Mouse (Mus musculus) limb, embryonic 11.5 days (tissue): ENCODE measurements at regions not wholly inside any gene's neighbourhood (a gene's known extent, or its start where the extent isn't known, plus 50 kb on each side); places are given as distances from the start of the nearest gene placed in this dataset.
A peak's percentile ranks its signal among the peaks of the same experiment; 100 is the strongest.

Source experiments
- ATAC-seq: fragments of 200-750 bp; cut with Nextera tagmentation; 2 replicates; pipeline ENCODE4 v1.8.0; 2017; ENCODE audit warnings: low read depth; ENCODE audit not compliant: insufficient number of reproducible peaks, low FRiP score, low TSS enrichment
- DNase-seq: peaks from one replicate; pipeline ENCODE4 v3.0.0-alpha.2; 2015; ENCODE audit warnings: low spot score
- H3K27ac ChIP-seq: fragments of 300-500 bp; sonication (generic); replicated peaks from 2 replicates; pipeline ENCODE4 v1.5.1; 2014; ENCODE audit warnings: low read depth, mild to moderate bottlenecking, low read length
- H3K27me3 ChIP-seq: fragments of 300-500 bp; sonication (generic); 2 replicates; pipeline ENCODE4 v1.6.1; 2014; ENCODE audit warnings: mild to moderate bottlenecking, low read length, mixed read lengths; ENCODE audit not compliant: control insufficient read depth, insufficient read depth
- H3K36me3 ChIP-seq: fragments of 300-500 bp; sonication (generic); 2 replicates; pipeline ENCODE4 v1.6.1; 2014; ENCODE audit warnings: mild to moderate bottlenecking, low read length, moderate library complexity, mixed read lengths; ENCODE audit not compliant: control insufficient read depth, insufficient read depth
- H3K4me1 ChIP-seq: fragments of 300-500 bp; sonication (generic); 2 replicates; pipeline ENCODE4 v1.6.1; 2014; ENCODE audit warnings: low read length, mixed read lengths; ENCODE audit not compliant: control insufficient read depth, insufficient read depth
- H3K4me2 ChIP-seq: fragments of 300-500 bp; sonication (generic); 2 replicates; pipeline ENCODE4 v1.6.1; 2014; ENCODE audit warnings: low read depth, mild to moderate bottlenecking, moderate library complexity; ENCODE audit not compliant: severe bottlenecking
- H3K4me3 ChIP-seq: fragments of 300-500 bp; sonication (generic); 2 replicates; pipeline ENCODE4 v1.5.1; 2014; ENCODE audit warnings: low read depth, low read length
- H3K9ac ChIP-seq: fragments of 300-500 bp; sonication (generic); 2 replicates; pipeline ENCODE4 v1.6.1; 2014; ENCODE audit warnings: mild to moderate bottlenecking, low read length
- H3K9me3 ChIP-seq: fragments of 300-500 bp; sonication (generic); 2 replicates; pipeline ENCODE4 v1.6.1; 2016; ENCODE audit warnings: low read length; ENCODE audit not compliant: control insufficient read depth
- WGBS: fragments of 180-500 bp; shearing (Covaris S2); extraction: QIAGEN DNeasy Blood & Tissue Kit; methylation state at CpG from one replicate; pipeline ENCODE4 v1.1.7; 2014; 5-methylcytosine and 5-hydroxymethylcytosine counted together

- H3K4me2 ChIP-seq, result no peak overlapping the region
- no peak overlapping the region for H3K9ac ChIP-seq
- no peaks in the 10 kb centered on the region for H3K36me3 ChIP-seq
- no peak for ATAC-seq
- DNase-seq, result no peak
- H3K27me3 ChIP-seq, result no peaks in the 10 kb centered on the region
- 92% methylated on average over 3 of the region's 3 CpGs for WGBS
- no peak overlapping the region for H3K4me3 ChIP-seq
- H3K9me3 ChIP-seq, result no peaks in the 10 kb centered on the region
- H3K27ac ChIP-seq, result no peak overlapping the region
- no peaks in the 10 kb centered on the region for H3K4me1 ChIP-seq
Observed at GRCm38 (mm10) chr1:13455572-13455971, 2041.7 kb downstream of the A830018L16Rik start.

DNA sequence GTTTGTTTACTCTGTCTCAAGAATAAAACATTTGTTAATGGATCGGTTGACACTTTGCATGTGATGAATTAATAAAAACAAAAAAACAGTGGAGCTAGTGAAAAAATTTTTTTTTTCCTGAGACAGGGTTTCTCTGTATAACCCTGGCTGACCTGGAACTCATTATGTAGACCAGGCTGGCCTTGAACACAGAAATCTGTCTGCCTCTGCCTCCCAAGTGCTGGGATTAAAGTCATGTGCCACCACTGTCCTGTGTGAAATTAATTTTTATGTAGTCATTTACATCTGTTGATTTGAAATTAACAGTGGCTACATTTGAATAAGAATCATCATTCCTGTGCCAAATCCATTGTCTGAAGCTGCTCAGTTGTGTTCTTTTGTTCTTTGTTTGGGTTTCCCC is 2050.4 kb downstream of the A830018L16Rik start:
- H3K4me2 ChIP-seq, result no peak overlapping the region
- H3K9ac ChIP-seq, result no peak overlapping the region
- no peak for DNase-seq
- ATAC-seq, result no peak
- no peak overlapping the region for H3K4me3 ChIP-seq
- no peaks in the 10 kb centered on the region for H3K4me1 ChIP-seq
- H3K27ac ChIP-seq, result no peak overlapping the region
- no peaks in the 10 kb centered on the region for H3K36me3 ChIP-seq
- no peaks in the 10 kb centered on the region for H3K27me3 ChIP-seq
- H3K9me3 ChIP-seq, result no peaks in the 10 kb centered on the region
- 95% methylated on average over 1 of the region's 1 CpGs for WGBS

DNA sequence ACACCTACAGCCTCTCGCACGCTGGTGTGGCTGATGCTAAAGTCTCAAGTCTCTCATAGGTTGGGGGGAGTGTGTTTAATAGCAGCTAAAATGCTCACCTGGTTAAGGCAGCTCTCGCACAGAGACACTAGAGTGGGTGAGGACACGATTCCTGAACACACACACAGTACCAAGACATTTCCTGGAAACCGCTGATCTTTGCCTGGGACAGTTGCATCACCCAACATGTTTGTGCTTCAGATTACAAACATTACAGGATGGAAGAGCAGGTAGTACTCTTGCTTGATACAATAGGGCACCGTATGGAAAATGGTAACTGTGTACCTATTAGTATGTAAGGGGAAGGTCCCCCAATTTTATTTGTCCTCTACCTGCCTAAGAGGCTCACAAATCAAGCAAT is 2053.3 kb downstream of the A830018L16Rik start:
- no peak overlapping the region for H3K27ac ChIP-seq
- no peaks in the 10 kb centered on the region for H3K36me3 ChIP-seq
- DNase-seq (no peak), ATAC-seq (no peak)
- no peaks in the 10 kb centered on the region; the same call in 1 of the 2 replicates for H3K9me3 ChIP-seq
- WGBS, result 82% methylated on average over 6 of the region's 6 CpGs
- no peaks in the 10 kb centered on the region for H3K27me3 ChIP-seq
- H3K4me3 ChIP-seq, result no peak overlapping the region
- H3K4me1 ChIP-seq, result no peaks in the 10 kb centered on the region
- H3K9ac ChIP-seq, result no peak overlapping the region
- H3K4me2 ChIP-seq, result no peak overlapping the region

DNA sequence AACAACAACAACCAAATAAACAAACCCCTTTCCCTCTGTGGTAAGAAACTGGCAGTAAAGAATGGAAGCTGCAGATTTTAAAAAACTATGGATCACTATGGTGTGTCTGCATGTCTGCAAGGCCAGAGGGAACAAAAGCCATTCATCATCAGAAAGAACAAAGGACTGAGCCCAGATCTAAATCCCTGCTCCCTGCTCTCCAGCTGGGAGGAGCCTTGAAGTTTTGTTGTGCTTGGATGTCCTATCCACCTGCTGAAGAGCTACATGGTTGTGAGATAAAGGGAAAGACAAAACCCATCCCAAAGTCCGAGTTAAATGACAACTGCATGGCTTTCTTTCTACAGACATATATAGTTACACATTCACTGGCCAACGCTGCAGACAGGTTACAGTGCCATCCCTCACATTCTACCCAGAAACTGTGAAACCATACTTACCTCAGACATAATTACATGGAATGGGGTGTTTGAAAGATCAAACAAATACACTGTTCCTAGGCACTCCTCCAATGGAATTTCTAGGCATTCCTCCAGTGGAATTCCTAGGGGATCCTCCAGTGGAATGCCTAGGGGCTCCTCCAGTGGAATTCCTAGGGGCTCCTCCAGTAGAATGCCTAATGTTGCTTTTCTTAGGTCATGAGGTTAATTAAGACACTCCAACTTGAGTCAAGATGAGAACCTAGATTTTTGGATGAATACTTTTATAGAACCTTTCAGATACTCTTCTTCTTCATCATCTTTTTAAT is 2054.2 kb downstream of the A830018L16Rik start:
- Histone ChIP-seq H3K4me1 (no peaks in the 10 kb centered on the region), H3K4me3 (no peak overlapping the region), H3K9me3 (no peaks in the 10 kb centered on the region; the same call in 1 of the 2 replicates), H3K4me2 (no peak overlapping the region), H3K36me3 (no peaks in the 10 kb centered on the region), H3K9ac (no peak overlapping the region), H3K27me3 (no peaks in the 10 kb centered on the region), H3K27ac (no peak overlapping the region)
- DNase-seq, result no peak
- WGBS, result 64% methylated on average over 2 of the region's 2 CpGs
- no peak for ATAC-seq

GRCm38 (mm10) chr1:13494727-13495404 is 2081.0 kb downstream of the A830018L16Rik start:
- Histone ChIP-seq H3K4me2 (peak overlapping the region; percentile 24), H3K4me3 (no peak overlapping the region), H3K9me3 (no peaks in the 10 kb centered on the region), H3K9ac (no peak overlapping the region), H3K27me3 (no peaks in the 10 kb centered on the region), H3K36me3 (no peaks in the 10 kb centered on the region), H3K4me1 (no peaks in the 10 kb centered on the region), H3K27ac (no peak overlapping the region)
- no peak for ATAC-seq
- peak; percentile 46 for DNase-seq
- 15% methylated on average over 16 of the region's 16 CpGs for WGBS

DNA sequence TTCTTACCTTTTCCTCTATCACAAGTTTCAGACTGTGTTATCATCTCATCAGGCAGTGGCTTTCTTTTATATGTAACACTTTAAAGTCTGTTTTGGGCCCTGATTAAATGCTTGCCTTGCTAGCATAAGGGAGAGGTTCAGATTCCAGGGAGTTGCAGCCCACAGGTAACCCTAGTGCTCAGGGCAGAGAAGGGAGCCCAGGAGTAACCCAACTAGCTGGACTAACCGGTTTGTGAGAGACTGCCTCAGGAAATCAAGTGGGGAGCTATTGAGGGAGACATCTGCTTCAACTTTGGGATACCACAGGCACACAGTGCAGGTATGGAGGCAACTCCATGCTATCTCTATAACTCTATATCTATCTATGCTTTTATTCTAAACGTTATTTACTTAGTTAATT is 2082.5 kb downstream of the A830018L16Rik start:
- H3K27me3 ChIP-seq, result no peaks in the 10 kb centered on the region
- no peaks in the 10 kb centered on the region for H3K36me3 ChIP-seq
- H3K9ac ChIP-seq, result no peak overlapping the region
- no peak overlapping the region for H3K4me2 ChIP-seq
- H3K9me3 ChIP-seq, result no peaks in the 10 kb centered on the region
- no peak overlapping the region for H3K27ac ChIP-seq
- ATAC-seq (no peak), DNase-seq (no peak)
- no peak overlapping the region for H3K4me3 ChIP-seq
- no peaks in the 10 kb centered on the region for H3K4me1 ChIP-seq
- WGBS, result 12% methylated on average over 2 of the region's 2 CpGs

DNA sequence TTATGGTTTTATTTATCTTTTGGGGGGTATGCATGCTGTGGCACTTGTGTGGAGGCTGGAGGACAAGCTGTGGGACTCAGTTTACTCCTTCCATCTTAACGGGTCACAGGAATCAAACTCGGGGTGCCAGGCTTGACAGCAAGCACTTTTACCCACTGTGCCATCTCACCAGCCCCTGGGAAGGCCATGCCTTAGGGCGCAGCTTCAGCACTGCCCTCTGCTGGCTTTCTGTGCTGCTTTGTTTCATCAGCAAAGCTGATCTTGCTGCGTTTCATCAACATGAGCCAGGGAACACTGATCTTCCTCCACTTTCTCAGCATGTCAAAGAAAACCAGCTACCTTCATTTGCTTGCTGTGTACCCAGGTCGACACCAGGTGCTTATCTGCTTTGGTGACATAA is 2086.6 kb downstream of the A830018L16Rik start:
- Histone ChIP-seq H3K4me1 (no peaks in the 10 kb centered on the region), H3K4me2 (no peak overlapping the region), H3K9ac (no peak overlapping the region), H3K27ac (no peak overlapping the region), H3K36me3 (no peaks in the 10 kb centered on the region), H3K27me3 (no peaks in the 10 kb centered on the region), H3K9me3 (no peaks in the 10 kb centered on the region), H3K4me3 (no peak overlapping the region)
- 28% methylated on average over 5 of the region's 5 CpGs for WGBS
- DNase-seq, result peak; percentile 54
- ATAC-seq, result no peak

- no peak for ATAC-seq
- Histone ChIP-seq H3K4me3 (no peak overlapping the region), H3K4me1 (no peaks in the 10 kb centered on the region), H3K36me3 (no peaks in the 10 kb centered on the region), H3K27me3 (no peaks in the 10 kb centered on the region), H3K4me2 (no peak overlapping the region), H3K9me3 (no peaks in the 10 kb centered on the region), H3K27ac (no peak overlapping the region), H3K9ac (no peak overlapping the region)
- WGBS, result 72% methylated on average over 4 of the region's 4 CpGs
- DNase-seq, result no peak
Observed at GRCm38 (mm10) chr1:13501938-13502337, 2088.0 kb downstream of the A830018L16Rik start.
